Comparison of ENCODE assay signal across 8 mouse cellular contexts in the genomic region with DNA sequence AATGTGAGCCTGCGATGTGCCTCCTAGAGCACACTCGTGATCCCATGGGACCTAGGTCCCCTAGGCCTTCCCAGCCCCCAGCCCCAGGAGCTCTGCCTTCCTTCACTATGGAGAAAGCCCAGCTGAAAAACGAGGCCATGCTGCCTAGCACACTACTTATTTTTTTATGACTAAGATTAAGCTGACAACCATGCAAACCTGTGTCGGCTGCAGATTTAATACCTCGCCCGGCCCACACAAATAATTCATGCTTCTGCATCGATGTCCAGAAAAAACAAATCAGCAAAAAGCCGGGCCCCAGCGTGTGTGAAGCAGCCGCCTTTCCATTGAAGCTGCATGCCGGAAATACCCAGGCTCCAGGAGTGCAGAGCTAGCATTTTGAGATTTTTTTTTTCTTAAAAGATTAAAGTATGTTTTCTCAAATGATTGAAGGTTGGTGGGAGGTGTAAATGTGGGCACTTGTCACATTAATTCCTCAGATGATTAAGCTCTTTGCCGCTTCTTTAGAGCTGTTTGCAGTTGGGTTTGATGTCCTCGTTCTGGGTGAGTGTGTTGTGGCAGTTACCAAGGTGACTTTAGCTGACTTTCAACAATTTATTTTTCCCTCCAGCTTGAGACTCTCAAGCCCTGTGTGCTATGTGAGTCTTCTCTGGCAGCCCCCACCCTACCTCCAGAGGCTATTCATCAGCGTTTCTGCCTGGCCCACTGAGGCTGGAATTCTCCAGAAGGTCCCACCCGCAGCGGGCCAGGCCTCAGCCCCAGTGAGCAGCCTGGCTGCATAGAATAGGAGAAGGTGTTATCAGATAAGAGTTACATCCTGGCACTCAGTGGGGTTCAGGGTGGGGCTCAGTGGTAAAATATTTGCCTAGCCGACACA. TPM values are rescaled to one million over a fixed set of nuclear protein-coding genes. Genes with fewer than 3 reads are reported as not detected.
DNase-seq lines count a peak whose midpoint lies in the region; ATAC-seq and TF ChIP-seq lines count a peak whose summit lies in the region.

No protein-coding gene starts in this region.

- H3K9me3 ChIP-seq in hindbrain, embryonic 14.5 days (ENCODE audit: control insufficient read depth, low read length), result no peaks in the 10 kb centered on the region

- DNase-seq in kidney, adult 2 months, result no peak
- DNase-seq in kidney, adult 9 months, result no peak
- DNase-seq in ZHBTc4 (ENCODE audit: low read depth, low spot score), result peak; percentile 58
- DNase-seq in hindbrain, embryonic 14.5 days (ENCODE audit: low spot score), result peak; percentile 43
- DNase-seq in frontal cortex, postnatal 25 days (ENCODE audit: low spot score in 2 of 2), result no peak
- no peak for DNase-seq in urinary bladder, adult 18-20 months (ENCODE audit: low spot score in 2 of 2)
- no peak for DNase-seq in spleen, adult 18-20 months

- no peaks in the 10 kb centered on the region for H3K36me3 ChIP-seq in kidney, adult 2 months (ENCODE audit: control insufficient read depth, insufficient read depth, low read length)
- H3K36me3 ChIP-seq in hindbrain, embryonic 14.5 days (replicated peaks; ENCODE audit: control insufficient read depth, insufficient read depth), result peaks cover 10% of the 10 kb centered on the region; the same call in 1 of the 2 replicates

- TF ChIP-seq POLR2A in kidney, adult 2 months (IDR thresholded peaks at IDR 0.05; ENCODE audit: low read depth, low read length), result no peak

- peak overlapping the region; percentile 41 for H3K27ac ChIP-seq in kidney, adult 2 months (ENCODE audit: insufficient read depth, low read depth, low read length)
- H3K27ac ChIP-seq in hindbrain, embryonic 14.5 days, result peak overlapping the region; percentile 88

- H3K4me1 ChIP-seq in kidney, adult 2 months (ENCODE audit: control insufficient read depth, insufficient read depth, low read length), result peaks cover 15% of the 10 kb centered on the region
- peaks cover 29% of the 10 kb centered on the region for H3K4me1 ChIP-seq in hindbrain, embryonic 14.5 days (replicated peaks; ENCODE audit: control insufficient read depth, insufficient read depth, low read length)

- no peak overlapping the region; the same call in 1 of the 2 replicates for H3K4me2 ChIP-seq in hindbrain, embryonic 14.5 days (replicated peaks)

- ATAC-seq in hindbrain, embryonic 14.5 days (ENCODE audit: low FRiP score), result peak; percentile 29; the same call in 1 of the 2 replicates
- peak; percentile 88 for ATAC-seq in megakaryocyte-erythroid progenitor cell, adult 5-6 weeks (replicated peaks; ENCODE audit: low FRiP score, low TSS enrichment, poor library complexity, severe bottlenecking)

- peak overlapping the region; percentile 36 for H3K9ac ChIP-seq in hindbrain, embryonic 14.5 days

- no peak overlapping the region for H3K4me3 ChIP-seq in kidney, adult 2 months (ENCODE audit: insufficient read depth, low read depth, low read length)
- H3K4me3 ChIP-seq in hindbrain, embryonic 14.5 days (replicated peaks; ENCODE audit: low read length), result no peak overlapping the region

- 23% methylated on average over 17 of the region's 17 CpGs for WGBS in kidney, adult 2 months
- WGBS in hindbrain, embryonic 14.5 days, result 18% methylated on average over 17 of the region's 17 CpGs

- no peaks in the 10 kb centered on the region for H3K27me3 ChIP-seq in kidney, adult 2 months (replicated peaks; ENCODE audit: control insufficient read depth, insufficient read depth, low read length)
- no peaks in the 10 kb centered on the region for H3K27me3 ChIP-seq in hindbrain, embryonic 14.5 days (ENCODE audit: control insufficient read depth, insufficient read depth, low read length)

- TF ChIP-seq CTCF in kidney, adult 2 months (conservative IDR thresholded peaks at IDR 0.05; ENCODE audit: insufficient read depth, insufficient read length, low read depth, low read length), result no peak

RNA-seq across cellular contexts. Expression of a gene that starts 30.9 kb away (rescaled TPM):
- polyA plus RNA-seq in kidney, adult 2 months (2012; rRNA removed), result 41.3 and 43.6 TPM in 2 replicates
- 37.5 and 39.4 TPM in 2 replicates for polyA plus RNA-seq in hindbrain, embryonic 14.5 days (2014; fragmentation: Nextera tagmentation; extraction: Ambion mirVana)
- total RNA-seq in megakaryocyte-erythroid progenitor cell, adult 5-6 weeks (2014; fragmentation: Nextera tagmentation), result 20.8 and 22.3 TPM in 2 replicates
- total RNA-seq in megakaryocyte-erythroid progenitor cell, adult 5-6 weeks (2017), result 9.9 and 18.2 TPM in 2 replicates

Comparison
In these comparisons a context has a peak if more than half of its experiments do, and no peak if none do; other contexts are left out.
1. DNase-seq: peak in ZHBTc4 (single experiment) and hindbrain, embryonic 14.5 days (single experiment); none in kidney, adult 2 months (single experiment), kidney, adult 9 months (single experiment), frontal cortex, postnatal 25 days (0 of 2), urinary bladder, adult 18-20 months (0 of 2) and spleen, adult 18-20 months (0 of 2).